Mouse (Mus musculus) layer of hippocampus, adult 2 months (tissue): ENCODE measurements around the gene Serpina1f. TPM values are rescaled to one million over a fixed set of nuclear protein-coding genes. Genes with fewer than 3 reads are reported as not detected.
"Not testable (repeated sequence)": the region's sequence is repeated elsewhere in the genome, so short reads cannot be mapped to it uniquely, and the experiment has no call there.

Source experiments
- DNase-seq, 2 experiments: peaks; one replicate each; pipeline ENCODE4 v3.0.0; 2022; ENCODE audit warnings: low spot score in 2 of 2
- H3K27ac ChIP-seq: fragments of 200-600 bp; 2 replicates; pipeline ENCODE4 v1.8.1; 2022
- H3K4me3 ChIP-seq: fragments of 200-600 bp; 2 replicates; pipeline ENCODE4 v1.8.1; 2022; ENCODE audit warnings: mild to moderate bottlenecking
- CTCF ChIP-seq: fragments of 200-600 bp; conservative IDR thresholded peaks from 2 replicates; pipeline ENCODE4 v1.8.1; 2022; ENCODE audit warnings: antibody characterized with exemption, mild to moderate bottlenecking, moderate library complexity
- long read RNA-seq, 2 experiments: library from polyadenylated mRNA; stranded (forward); transcript quantifications; one replicate each; pipeline ENCODE4 v2.0.0; 2021; ENCODE audit warnings: borderline mapping rate in 2 of 2
- total RNA-seq, 2 experiments: library from RNA; stranded (reverse); gene quantifications; 2 replicates each; pipeline ENCODE4 v1.2.3; 2021

The Serpina1f gene
- total RNA-seq, result not detected
- long read RNA-seq, experiment 1, result 0 reads
- long read RNA-seq, experiment 2, result 0 reads

GRCm38 (mm10) chr12:103695429-103695828 is at the start of gene Serpina1f:
Gene Serpina1f, minus strand, starts transcription at chr12:103695529.
- no peak within 1 kb of the TSS for H3K27ac ChIP-seq
- no peak within 1 kb of the TSS for H3K4me3 ChIP-seq
- no peak for DNase-seq
- TF ChIP-seq CTCF, result no peak

- H3K4me3 ChIP-seq, DNase-seq, H3K27ac ChIP-seq: not testable (repeated sequence)
Observed at GRCm38 (mm10) chr12:103737791-103738580, 42.7 kb upstream of the Serpina1f start.

GRCm38 (mm10) chr12:103735566-103735965 is 40.2 kb upstream of the Serpina1f start:
- not testable (repeated sequence) for H3K27ac ChIP-seq, DNase-seq, H3K4me3 ChIP-seq

GRCm38 (mm10) chr12:103735101-103735500 is 39.8 kb upstream of the Serpina1f start:
- H3K4me3 ChIP-seq, DNase-seq: not testable (repeated sequence)

GRCm38 (mm10) chr12:103711537-103711936 is 16.2 kb upstream of the Serpina1f start:
- TF ChIP-seq CTCF, result peak; percentile 61
- Histone ChIP-seq H3K4me3 (no peak overlapping the region), H3K27ac (no peak overlapping the region)
- DNase-seq, result no peak

More at GRCm38 (mm10) chr12:103735101-103735500, 39.8 kb upstream of the Serpina1f start:
- H3K27ac ChIP-seq, result not testable (repeated sequence)

GRCm38 (mm10) chr12:103710405-103710804 is 15.1 kb upstream of the Serpina1f start:
- Histone ChIP-seq H3K4me3 (no peak overlapping the region), H3K27ac (no peak overlapping the region)
- DNase-seq, result no peak
- peak; percentile 77 for TF ChIP-seq CTCF

- no peak for TF ChIP-seq CTCF
- Histone ChIP-seq H3K27ac (no peak overlapping the region), H3K4me3 (no peak overlapping the region)
- DNase-seq, result no peak
Observed at GRCm38 (mm10) chr12:103706113-103706512, 10.8 kb upstream of the Serpina1f start.

GRCm38 (mm10) chr12:103705547-103705946 is 10.2 kb upstream of the Serpina1f start:
- DNase-seq, result no peak
- H3K4me3 ChIP-seq, result no peak overlapping the region
- H3K27ac ChIP-seq, result no peak overlapping the region
- TF ChIP-seq CTCF, result no peak

- Histone ChIP-seq H3K4me3 (no peak overlapping the region), H3K27ac (no peak overlapping the region)
- DNase-seq, result no peak
- no peak for TF ChIP-seq CTCF
Observed at GRCm38 (mm10) chr12:103700144-103700750, 4.9 kb upstream of the Serpina1f start.

GRCm38 (mm10) chr12:103688221-103688814 is 7.0 kb downstream of the Serpina1f start:
- DNase-seq, result no peak
- no peak; the same call in 1 of the 2 replicates for TF ChIP-seq CTCF
- Histone ChIP-seq H3K4me3 (no peak overlapping the region), H3K27ac (no peak overlapping the region)

- H3K4me3 ChIP-seq, result no peak overlapping the region
- no peak for DNase-seq
- no peak for TF ChIP-seq CTCF
- H3K27ac ChIP-seq, result no peak overlapping the region
Observed at GRCm38 (mm10) chr12:103687021-103687420, 8.3 kb downstream of the Serpina1f start.

GRCm38 (mm10) chr12:103686050-103686449 is 9.3 kb downstream of the Serpina1f start:
- Histone ChIP-seq H3K4me3 (no peak overlapping the region), H3K27ac (no peak overlapping the region)
- peak; percentile 56 to 61 for DNase-seq
- no peak for TF ChIP-seq CTCF

GRCm38 (mm10) chr12:103685386-103685785 is 9.9 kb downstream of the Serpina1f start:
- Histone ChIP-seq H3K27ac (no peak overlapping the region), H3K4me3 (no peak overlapping the region)
- TF ChIP-seq CTCF, result no peak
- DNase-seq, result no peak
